Mouse (Mus musculus) cerebellum, adult 9-11 months (tissue): ENCODE measurements at regions not wholly inside any gene's neighbourhood (a gene's known extent, or its start where the extent isn't known, plus 50 kb on each side); places are given as distances from the start of the nearest gene placed in this dataset.

Source experiments
- DNase-seq: peaks from one replicate; pipeline ENCODE4 v3.0.0; 2022

DNA sequence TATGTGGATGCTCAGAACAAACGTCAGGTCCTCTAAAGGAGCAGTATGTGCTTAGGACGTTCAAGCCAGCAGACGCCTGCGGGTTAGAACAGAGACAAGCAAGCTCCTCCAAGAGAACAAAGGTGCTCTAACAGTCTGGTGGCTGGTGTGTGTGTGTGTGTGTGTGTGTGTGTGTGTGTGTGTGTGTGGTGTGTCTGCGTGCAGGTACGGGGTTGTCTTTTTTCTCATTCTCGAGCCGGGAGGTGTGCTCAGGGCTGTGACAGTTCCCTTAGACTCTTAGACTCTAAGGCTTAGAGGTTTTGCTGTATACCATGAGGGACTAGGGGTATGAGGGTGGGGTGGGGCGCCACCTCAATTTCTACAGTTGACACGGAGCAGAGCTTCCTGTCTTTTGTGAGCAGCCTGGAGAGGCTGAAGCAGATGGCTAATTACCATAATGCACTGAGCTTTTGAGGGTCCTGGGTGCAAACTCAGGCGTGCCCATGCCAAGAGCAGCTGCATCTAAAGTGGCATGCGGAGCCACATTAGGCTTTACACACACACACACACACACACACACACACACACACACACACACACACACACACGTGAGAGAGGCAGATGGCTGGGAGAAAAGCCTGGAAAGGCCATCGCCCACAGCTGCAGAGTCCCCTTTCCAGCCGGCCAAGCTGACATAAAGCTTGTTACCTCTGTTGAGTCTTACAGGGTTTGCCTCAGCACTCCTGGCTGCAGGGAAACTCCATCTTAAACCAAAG, 124.1 kb upstream of the Foxn2 start:
- DNase-seq = no peak

DNA sequence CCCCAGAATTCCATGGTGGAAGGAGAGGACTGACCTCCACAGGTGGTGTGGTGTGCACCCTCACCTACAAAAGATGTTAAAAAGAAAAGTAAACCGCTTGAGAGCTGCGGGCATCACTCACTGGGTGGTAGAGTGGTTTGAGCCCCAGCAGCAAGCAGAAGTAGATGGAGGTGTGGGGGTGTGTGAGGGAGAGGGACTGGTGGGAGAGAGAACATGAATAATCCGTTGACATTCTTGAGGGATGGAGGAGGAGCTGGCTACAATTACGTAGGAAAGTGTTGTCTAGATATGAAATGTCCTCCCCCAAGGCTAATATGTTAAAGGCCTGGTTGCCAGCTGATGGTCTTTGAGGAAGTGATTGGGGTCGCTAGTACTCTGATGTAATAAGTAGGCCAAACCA, 123.2 kb upstream of the Foxn2 start:
- DNase-seq = no peak

DNA sequence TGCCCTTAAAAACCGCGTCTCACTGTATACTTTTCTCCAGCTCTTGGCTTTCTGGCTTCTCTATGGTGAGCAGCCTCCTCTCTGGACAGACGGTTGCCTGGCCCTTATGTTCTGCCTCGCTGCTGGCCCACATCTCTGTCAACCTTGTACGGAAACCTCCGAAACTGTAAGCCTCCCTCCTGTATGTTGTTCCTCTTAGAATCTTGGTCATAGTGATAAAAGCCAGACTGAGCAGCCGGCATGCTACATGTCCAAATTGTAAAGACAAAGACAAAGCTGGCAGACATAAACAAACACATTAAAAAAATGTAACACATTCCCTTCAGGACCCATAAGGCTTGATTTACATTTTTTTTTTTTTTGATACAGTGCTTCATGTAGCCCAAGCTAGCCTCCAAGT, 122.7 kb upstream of the Foxn2 start:
- DNase-seq = no peak

DNA sequence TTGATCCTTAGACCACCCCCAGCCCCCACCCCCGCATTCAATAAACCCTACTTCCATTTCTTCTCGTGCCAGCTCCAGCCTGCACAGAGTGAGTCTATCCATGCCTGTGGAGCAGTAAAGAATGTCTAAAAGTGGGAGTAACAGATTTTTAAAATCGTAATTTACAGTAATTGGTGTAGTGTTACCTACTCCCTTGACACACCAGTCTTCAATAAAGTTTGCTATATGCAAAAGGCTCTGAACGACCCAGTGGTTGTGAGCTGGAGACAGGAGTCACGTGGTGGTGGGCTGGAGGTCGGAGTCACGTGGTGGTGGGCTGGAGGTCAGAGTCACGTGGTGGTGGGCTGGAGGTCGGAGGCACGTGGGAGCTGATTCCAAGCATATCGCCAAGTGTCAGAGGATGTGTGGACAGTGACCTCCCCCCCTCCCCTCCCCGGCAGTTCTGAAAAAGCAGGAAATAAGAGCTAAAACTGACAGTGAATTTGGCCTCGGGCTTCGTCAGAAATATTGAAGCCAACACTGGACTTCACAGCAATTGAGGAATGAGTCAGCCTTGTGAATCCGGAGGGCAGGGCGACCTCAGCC, 122.2 kb upstream of the Foxn2 start:
- no peak for DNase-seq

DNA sequence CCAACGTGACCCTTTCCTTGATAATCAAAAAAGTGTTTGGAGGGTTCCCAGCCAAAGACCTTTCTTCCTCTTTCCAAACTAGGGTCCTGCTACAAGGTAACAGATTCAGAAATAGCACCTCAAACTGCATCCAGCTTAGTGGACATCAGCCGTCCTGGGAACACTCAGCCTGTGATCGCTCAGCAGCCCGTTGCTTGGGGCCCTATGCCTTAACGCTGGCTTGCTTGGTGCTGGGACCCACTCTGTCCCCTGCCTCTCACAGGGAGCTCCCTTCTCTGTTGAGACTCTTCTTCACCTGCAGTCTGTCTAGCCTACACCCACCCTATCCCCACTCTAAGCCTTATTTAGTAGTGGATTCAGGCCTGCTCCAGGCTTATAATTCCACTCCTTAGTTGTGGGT, 121.6 kb upstream of the Foxn2 start:
- no peak for DNase-seq

DNA sequence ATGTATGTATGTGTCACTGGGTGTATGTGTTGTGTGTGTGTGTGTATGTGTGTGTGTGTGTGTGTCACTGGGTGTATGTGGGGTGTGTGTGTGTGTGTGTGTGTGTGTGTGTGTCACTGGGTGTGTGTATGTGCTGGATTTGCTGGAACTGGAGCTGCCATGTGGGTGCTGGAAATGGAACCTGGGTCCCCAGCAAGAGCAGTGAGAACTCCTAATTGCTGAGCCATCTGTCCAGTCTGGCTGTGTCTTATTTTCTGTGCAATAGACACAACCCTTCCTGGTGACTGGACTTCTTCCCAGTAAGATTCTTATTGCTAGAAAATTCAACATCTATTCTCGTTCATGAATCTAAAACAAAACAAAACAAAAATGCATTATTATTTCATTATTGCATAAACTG, 119.8 kb upstream of the Foxn2 start:
- DNase-seq = no peak

DNA sequence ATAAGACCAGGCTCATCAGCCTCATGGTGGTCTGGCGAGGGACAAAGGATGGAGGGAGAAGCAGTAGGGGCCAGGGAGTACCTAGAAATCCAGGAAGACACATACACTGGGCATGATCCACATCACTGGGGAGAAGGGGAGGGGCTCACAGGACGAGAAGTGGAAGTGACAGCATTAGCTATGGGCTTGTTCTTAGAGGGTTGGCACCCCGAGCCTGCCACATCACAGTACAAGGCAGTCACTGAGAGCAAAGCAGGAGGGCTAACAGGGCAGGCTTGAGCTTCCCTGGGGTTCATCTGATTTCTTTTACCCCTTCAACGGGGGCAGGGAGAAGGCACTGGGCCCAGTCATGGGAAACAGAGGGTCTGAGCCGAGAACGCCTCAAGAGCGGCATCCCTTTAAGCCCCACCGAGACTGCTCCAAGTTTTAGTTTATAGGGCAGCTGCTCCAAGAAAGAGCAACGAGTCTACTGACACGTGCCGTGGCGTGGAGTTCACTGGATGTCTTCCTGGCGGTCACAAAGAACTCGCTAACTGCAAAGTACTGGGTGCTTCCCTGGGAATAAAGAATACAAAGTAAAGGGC, 115.1 kb upstream of the Foxn2 start:
- DNase-seq = no peak

DNA sequence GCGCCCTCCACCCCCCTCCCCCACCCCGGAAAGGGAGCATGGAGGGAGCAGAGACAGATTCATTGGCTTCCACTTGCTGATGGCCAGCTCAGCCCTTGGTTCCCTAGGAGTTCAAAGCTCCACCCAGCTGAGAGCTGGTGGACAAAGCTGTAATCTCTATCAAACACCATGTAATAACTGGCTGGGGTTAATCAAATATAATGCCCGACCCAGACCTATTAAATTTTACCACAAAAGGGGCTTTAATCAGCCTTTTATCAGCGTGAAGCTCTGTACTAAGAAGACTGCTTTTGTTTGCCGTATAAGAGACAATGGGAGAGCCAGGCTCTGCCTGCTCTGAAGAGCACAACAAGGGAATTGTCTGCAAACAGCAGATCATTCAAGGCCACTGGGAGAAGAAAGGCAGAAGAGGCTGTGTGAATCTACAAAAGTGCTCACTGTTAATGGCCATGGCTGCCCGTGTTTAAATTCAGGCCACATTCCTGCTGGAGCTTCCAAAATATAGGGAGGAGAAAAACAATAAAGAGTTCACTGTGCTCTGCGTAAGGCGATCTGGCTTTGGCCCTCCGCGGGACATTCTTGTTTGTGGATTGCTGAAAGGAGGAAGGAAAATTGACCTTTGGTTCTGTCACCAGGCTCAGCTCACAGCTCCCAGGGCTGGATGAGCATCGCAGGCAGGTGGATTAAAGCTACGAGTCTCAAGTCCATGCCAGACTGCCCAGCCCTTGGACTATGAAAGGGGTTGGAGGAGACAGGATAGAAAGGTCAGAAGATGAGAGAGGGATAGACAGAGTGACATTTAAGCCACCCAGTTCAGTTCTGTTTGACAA, 114.4 kb upstream of the Foxn2 start:
- peak; percentile 42 for DNase-seq

DNA sequence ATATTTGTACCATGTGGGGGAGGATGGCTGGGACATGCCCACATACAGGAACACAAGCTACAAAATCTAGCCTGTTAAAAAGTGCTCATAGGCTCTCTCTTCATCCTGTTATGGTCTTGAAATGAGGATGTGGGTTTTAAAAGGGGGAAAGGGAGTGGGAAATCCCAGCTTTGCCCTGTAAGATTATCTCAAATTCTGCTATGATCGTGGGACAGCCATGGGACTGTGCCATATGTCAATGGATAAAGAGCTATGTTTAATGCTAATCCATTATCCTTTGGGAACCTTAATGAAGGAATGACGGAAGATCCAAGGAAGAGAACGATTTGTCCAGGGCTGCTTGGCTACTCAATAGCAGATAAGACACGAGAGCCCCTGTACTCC, 113.8 kb upstream of the Foxn2 start:
- no peak for DNase-seq

DNA sequence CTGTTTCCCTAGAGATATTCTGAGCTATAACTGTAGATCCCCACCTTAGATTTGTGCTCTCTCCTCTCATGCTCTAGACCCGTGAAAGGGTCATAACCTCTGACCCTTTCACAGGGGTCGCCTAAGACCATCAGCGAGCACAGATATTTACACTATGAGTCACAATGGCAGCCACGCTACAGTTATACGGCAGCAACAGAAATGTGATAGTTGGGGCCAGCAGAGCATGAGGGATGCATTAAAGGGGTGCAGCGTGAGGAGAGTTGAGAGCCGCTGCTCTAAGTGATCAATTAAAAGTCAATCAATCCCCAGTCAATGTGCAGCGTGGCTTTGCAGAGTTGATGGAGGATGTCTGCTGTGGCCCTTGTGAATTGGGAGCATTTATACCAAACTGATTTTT, 112.7 kb upstream of the Foxn2 start:
- no peak for DNase-seq

DNA sequence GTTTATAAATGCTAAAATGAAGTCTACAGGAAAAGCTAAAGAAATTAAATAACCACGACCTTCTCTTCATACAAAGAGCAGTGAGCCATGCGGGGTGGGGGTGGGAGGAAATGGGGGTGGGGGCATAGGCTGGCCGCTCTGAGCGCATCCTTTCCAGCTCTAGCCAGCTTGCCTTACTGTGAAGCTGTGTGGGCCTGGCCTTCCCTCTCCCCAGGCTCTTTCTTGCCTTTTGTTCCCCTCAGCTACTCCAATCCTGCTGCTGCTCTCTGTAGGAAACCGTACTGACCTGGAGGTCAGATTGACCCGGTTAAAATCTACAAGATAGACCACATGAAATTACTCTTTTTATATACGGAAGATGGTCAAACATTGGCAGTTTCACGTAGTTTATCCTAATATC, 111.7 kb upstream of the Foxn2 start:
- DNase-seq = no peak

DNA sequence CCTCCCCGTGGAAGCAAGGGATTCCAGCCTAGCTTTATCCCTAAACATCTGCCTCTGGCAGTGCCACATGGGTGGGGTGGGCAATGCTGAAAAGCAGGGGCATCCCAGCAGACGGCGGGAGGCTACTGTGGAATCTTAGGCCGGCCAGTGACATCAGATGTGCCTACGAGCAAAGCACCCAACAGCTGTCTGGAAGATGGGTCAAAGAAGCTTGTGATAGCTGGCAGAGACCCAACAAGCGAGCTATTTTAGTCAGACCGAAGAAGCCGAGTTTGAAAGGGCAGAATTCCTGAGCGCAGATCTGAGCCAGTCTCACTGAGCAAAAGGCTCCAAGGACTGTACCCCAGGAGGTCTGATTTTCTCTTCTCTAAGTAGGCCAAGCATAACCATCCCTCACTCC, 110.8 kb upstream of the Foxn2 start:
- peak; percentile 69 for DNase-seq

DNA sequence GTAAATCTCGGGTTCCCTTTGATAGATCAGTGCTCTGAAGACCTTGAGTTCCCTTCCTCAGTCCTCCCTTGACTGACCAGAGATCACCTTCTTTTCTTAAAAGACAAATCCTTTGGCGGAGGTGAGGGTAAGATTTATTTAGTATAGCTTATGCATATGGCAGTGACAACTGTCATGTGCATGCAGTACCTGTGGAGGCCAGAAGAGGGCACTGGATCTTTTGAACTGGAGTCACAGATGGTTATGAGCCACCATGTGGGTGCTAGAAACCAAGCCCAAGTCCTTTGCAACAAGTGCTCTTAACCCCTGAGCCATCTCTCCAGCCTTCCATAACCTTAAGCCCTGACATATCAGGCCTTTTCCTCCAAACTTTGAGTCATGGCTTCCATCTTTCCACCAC, 110.4 kb upstream of the Foxn2 start:
- DNase-seq = no peak

DNA sequence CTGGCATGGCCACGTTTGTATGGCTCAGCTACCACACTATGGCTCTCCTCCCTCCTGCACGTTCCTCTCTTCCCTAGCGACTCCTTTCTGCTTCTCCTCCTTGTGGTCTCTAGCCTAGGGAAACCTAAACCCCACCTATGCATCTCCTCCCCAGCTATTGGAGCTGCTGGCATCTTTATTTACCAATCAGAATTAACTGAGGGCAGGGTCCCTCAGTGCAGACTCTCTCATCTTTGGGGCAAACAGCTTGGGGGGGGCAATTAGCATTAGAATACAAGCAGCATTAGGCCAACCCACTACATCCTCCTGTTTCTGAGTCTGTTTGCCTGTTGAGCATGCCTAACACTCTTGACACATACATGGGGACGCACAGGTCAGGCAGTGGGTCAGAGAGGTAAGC, 106.7 kb upstream of the Foxn2 start:
- peak; percentile 6 for DNase-seq

DNA sequence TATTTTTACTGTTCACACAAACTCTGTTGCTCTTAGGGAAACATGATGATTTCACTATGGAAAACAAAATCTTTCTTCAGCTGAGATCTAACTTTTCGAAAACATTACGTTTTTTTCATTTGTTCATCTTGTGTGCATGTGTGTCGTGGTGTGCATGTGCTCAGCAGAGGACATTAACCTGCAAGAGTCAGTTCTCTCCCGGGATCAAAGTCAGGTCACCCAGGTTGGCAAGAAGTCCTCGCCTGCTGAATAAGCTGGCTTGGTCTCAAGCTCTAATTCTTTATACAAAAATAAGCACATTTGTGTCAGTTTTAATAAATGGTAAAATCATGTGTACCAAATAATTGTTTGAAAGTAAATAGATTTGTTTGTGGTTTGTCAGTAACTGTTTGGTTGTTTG, 105.2 kb upstream of the Foxn2 start:
- peak; percentile 11 for DNase-seq

DNA sequence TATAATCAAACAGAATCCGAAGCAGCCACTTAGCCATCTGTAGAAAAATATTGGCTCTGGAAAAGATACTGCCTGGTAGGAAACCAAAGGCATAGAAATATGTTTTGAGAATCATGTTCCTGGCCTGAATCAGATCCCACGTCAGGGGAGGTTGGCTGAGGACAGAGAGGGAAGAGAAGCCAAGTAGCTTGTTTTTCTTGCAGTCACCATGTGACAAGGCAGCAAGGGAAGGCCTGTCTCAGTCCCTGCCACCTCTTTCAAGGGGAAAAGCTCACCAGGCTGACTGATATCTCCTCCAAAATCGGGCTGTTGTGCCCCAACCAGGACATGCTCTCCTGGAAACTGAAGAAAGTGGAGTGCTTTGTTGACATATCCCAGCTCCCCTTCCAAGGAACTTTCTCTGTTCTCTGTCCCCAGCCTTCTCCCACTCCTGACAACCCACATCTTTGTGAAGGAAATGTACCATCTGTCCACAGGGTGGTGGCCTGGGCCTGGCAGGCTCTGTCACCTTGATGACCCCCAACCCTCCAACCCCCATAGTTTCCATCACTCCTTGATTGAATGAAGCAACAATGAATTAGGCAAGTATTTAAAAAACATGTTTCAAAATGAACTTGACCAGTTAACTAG, 104.3 kb upstream of the Foxn2 start:
- peak; percentile 83 for DNase-seq

DNA sequence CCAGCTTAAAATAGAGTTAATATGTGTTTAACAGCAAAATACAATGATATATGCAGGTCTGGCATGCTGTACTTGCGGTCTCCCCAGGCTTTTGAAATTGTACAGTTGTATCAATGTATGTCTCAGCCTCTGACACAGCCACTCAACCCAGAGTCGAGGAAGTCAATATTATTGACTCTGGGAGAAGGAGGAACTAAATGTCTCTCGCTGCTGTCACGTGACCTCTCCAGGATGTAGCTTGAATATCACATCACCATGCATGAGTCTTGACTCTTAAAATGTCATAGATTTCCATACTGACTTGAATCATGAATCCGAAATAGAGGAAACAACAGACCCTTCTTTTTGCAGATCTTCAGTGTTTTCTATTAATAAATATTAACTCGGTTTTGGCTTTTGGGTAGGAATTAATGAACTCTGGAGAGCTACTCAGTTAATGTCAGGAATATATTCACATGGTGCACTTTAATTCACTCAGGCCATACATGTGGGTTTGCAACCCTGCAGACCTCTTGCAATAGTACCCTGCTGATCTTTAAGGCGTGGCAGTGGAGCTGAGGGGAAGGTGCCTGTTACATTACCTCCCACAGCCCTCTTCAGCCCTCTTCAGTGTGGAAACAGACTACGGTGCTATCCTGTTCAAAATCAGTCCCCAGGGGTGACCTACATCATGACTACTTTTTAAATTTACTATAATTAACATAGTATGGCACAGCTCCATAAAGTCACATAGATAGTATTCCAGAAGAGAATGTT, 102.7 kb upstream of the Foxn2 start:
- peak; percentile 3 for DNase-seq

DNA sequence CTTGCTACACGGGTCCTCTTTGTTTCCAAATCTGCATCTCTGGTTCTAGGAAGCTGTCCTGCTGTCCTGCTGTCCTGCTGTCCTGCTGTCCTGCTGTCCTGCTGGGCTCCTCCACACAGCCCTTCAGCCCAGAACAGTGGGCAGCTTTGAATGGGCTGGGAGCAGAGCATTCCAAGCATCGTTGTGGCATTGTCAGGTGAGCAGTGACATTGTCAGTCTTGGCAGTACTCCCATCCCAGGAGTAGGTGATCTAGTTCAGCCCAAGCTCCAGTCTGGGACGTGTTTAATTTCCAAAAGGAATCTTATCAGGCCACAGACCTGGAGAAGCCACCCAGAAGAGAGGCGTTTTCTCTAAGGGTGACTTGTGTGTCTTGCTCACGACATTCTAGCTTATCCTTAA, 99.4 kb upstream of the Foxn2 start:
- peak; percentile 67 for DNase-seq

DNA sequence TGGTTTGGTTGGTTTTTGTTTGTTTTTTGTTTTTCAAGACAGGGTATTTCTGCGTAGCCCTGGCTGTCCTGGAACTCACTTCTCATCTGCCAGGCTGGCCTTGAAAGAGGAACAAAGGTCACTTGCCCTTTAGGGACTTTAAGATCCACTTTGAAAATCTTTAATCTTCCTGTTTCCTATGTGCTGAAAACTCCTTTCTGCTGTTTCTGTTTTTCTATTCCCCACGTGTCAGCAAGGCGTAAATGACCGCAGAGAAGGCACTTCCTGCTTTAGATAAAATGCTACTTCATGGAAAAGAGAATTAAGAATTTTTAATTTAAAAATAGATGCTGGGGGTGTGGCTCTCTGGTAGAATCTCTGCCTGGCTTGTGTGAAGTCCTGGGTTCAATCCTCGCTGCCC, 98.9 kb upstream of the Foxn2 start:
- DNase-seq = no peak

DNA sequence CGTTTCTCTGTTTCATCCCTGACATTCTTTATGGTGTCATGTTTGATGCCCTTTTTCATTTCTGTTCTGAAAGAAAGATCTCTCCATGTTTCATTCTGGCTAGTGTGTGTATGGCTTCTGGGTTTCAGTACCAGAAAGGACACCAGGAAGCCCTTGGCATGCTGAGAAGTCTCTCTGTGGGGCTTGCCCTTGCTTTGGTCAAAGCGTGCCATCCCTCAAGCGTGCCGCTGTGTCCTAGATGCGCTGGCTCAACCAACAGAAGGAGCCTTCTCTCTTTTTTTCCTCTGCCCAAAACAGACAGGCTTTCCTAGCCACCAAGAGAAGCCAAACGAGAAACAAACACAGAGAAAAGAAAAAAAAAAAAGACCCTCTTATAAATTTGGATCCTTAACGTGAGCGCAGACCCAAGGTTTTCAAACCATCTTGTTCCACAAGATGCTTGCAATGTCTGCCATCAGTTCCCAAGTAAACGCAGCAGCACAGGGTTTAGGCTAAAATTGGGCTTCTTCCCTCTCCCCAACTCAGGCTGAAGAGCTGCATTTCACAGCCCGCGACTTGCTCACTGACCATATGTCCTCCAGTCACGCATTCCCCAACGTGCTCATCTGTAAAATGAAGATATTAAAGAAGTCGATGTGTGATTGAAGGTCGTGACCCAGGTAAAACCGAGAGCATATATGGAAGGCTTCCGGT, 97.3 kb upstream of the Foxn2 start:
- peak; percentile 51 for DNase-seq

DNA sequence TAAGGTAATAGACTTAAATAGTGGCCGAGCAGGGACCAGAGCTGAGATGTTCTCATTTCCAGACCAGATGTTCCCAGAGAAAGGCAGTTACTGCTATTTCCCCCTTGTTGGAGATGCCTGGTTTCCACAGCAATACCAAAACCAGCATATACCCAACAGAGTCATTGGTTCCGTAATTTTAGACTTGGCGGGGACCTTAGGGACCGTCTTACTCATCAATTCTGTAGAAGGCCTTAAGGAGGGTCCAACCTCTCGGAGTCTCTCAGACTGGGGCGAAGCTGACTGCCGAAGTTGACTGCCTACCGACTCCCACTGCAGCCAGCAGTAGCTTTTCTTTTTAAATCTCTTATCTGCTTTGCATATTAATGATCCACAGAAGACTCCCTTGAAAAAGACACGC, 95.1 kb upstream of the Foxn2 start:
- DNase-seq = no peak

DNA sequence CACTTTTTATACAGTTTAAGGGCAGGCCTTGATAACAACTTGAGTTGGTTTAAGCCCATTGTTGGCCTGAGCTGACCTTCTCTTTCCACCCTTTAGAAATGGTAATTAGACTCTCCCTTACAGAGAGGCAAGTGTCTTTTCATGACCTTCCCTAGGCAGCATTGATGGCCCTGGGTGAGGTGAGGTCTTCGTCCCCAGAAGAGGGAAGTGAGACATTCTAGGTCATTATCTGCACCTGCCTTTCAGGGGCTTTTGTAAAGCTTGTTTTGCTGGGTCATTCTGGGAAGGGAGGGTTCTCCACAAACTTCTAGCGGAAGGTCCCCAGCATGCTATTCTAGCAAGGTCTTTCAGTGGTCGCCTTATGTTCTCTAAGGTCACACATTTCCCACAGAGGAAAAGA, 93.6 kb upstream of the Foxn2 start:
- DNase-seq = no peak
